Mouse (Mus musculus): ENCODE measurements around the gene Timm10b.
A peak's percentile ranks its signal among the peaks of the same experiment; 100 is the strongest.

Timm10b gene

GRCm38 (mm10) chr7:105640894-105641255 is 1.0 kb downstream of the Timm10b start:
- DNase-seq (ENCODE audit: low read depth, low spot score), result no peak

DNA sequence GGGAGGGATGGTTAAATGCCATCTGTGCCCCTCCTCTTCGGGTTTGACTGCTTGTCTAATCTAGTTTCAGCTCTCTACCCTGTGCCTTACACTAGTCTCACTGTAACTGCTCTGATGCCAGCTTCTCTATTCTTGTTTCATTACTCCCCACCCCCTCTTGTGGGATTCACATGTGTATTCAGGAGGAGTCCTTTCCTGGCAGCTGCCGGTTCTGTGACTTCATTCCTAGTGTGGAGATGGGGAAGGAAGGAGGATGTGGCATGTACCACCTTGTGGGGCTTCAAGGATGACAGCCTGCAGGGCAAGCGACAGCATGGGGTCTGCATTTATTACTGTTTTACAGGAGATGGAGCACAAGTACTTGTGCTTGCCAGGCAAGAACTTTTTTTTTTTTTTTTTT is 2.1 kb downstream of the Timm10b start:
- DNase-seq (ENCODE audit: low read depth, low spot score), result no peak

- DNase-seq (ENCODE audit: low read depth, low spot score), result peak; percentile 41
Measured at GRCm38 (mm10) chr7:105650639-105651435, 11.0 kb downstream of the Timm10b start, which contains the start of gene Dnhd1. Dnhd1 (plus strand) TSS chr7:105650827.

- no peak for DNase-seq (ENCODE audit: low read depth, low spot score)
Measured at GRCm38 (mm10) chr7:105685541-105686197, 45.8 kb downstream of the Timm10b start.

DNA sequence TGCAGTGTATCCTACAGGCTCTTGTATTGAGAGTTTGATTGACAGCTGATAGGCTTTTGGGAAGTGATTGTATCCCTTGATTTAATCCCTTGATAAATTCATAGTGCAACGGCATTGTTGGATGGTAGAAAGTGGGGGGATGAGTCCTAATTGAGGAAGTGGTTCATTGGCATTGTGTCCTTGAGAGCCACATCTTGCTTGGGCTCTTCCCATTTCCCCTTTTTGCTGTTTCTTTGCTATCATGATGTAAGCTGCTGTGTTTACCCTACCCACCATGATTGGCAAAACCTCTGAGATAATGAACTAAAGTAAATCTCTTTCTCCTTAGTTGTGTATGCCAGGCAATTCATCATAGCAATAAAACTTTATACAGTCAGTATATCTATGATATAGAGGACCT is 51.0 kb downstream of the Timm10b start:
- no peak for DNase-seq (ENCODE audit: low read depth, low spot score)

All from retina, postnatal 7 days (tissue).